Mouse (Mus musculus) left cerebral cortex, postnatal 10 days (tissue): ENCODE measurements at regions not wholly inside any gene's neighbourhood (a gene's known extent, or its start where the extent isn't known, plus 50 kb on each side); places are given as distances from the start of the nearest gene placed in this dataset.
A peak's percentile ranks its signal among the peaks of the same experiment; 100 is the strongest.

Source experiments
- DNase-seq, 2 experiments: peaks; one replicate each; pipeline ENCODE4 v3.0.0; 2021 to 2022; ENCODE audit warnings: low spot score in 2 of 2, mixed read lengths in 1 of 2; ENCODE audit errors: extremely low spot score in 1 of 2
- intact Hi-C: fragments of 180-260 bp; cut with DNase I; formaldehyde crosslinking; loops from one replicate; pipeline ENCODE4 v1.15.1; 2025

GRCm38 (mm10) chr8:97866148-97866547, 1550.1 kb downstream of the Cdh8 start:
- intact Hi-C loops: no loop called here
- DNase-seq: no peak

- peak in 1 of 2 experiments; percentile 8 for DNase-seq
- intact Hi-C loops: no loop called here
Measured at GRCm38 (mm10) chr8:97861511-97861910, 1554.8 kb downstream of the Cdh8 start.

GRCm38 (mm10) chr8:97860201-97860600, 1556.1 kb downstream of the Cdh8 start:
- intact Hi-C loops: no loop called here
- DNase-seq: no peak

- intact Hi-C loops: no loop called here
- no peak for DNase-seq
Measured at GRCm38 (mm10) chr8:97857252-97857651, 1559.0 kb downstream of the Cdh8 start.
